Mouse (Mus musculus) heart, adult 18-20 months (tissue): ENCODE measurements at regions not wholly inside any gene's neighbourhood (a gene's known extent, or its start where the extent isn't known, plus 50 kb on each side); places are given as distances from the start of the nearest gene placed in this dataset.

Experiments
- DNase-seq, 2 experiments: peaks; one replicate each; pipeline ENCODE4 v3.0.0; 2021 to 2022; ENCODE audit warnings: mixed read lengths in 1 of 2

GRCm38 (mm10) chr7:51300238-51300637, 210.6 kb upstream of the Ano5 start:
- peak; percentile 34 to 61 for DNase-seq

- no peak for DNase-seq
Observed at GRCm38 (mm10) chr7:51307757-51308156, 203.1 kb upstream of the Ano5 start.

DNA sequence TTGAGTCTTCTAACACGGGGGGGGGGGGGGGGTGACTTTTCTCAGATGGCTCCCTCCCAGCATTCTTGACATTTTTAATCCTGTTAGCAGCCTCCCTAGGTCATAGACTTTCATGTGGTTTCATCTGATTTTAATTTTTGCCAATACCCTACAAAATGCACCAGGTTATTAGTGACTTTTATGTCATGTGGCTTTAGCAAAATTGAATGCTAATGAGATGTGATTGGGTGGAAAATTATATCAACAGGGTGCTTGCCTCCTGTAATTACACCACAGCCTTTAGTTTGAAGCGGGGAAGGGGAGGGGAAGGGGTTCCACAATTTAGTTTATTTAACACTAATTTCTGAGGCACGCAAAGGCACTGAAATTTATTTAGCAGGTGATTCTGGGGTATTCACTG, 200.6 kb upstream of the Ano5 start:
- no peak for DNase-seq

GRCm38 (mm10) chr7:51339841-51340540, 170.8 kb upstream of the Ano5 start:
- DNase-seq, result no peak

DNA sequence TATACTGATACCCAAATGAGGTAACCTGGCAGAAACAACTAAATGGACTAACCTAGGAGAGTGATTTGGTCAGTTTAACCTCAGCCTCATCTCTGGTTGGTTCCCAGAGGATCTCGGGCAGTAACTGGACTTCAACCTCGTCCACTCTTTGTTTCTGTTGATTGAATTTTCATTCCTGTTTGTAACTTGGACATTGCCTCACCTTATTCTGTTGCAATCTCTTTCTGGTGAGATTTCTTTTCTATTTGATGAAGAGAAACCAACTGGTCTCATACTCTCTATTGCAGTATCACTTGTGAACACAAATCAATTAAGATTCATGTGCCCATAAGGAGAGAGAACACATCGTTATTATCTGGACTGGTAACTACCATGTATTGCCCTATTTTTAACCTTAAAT, 163.3 kb upstream of the Ano5 start:
- no peak for DNase-seq

DNA sequence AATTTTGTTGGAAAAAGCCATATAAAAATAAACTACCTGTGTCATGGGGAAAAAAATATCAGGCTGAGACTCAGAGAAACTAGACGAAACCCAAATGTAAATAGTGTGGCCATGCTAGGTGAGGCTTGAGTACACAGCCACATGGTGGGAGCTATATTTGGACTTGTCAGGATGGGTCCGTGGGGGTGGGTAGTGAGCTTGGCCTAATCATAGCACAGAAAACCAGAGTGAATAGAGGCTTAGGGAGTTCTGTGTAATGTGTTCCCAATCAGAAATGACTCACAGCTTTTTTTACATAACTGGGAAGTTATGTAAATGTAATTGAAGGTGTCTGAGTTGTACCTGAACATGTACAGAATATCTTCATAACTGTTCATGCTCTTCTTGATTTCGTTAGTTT, 150.7 kb upstream of the Ano5 start:
- DNase-seq, result no peak

DNA sequence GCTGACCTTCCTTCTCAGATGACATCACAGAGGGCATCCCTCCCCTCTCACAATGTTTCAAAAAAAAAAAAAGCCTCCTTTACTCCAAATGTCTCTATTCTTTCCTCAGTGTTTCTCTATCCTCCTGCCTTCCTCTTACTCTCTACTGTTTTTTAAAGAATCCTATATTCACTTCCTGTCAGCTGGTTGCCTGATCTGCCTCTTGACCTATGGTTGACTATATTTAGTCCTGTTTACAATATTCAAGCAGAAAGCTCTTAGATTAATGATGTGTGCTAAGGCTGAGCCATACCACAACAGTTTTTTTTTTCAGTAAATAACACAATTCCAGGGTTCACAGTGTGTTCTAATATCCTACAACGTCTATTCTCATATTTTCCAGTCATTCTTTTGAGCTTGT, 133.2 kb upstream of the Ano5 start:
- no peak for DNase-seq
